Mouse (Mus musculus) forelimb bud, embryonic 11.5 days (tissue): ENCODE results near the gene Sdhaf3.
A peak's percentile ranks its signal among the peaks of the same experiment; 100 is the strongest.
"Not testable (repeated sequence)": the region's sequence is repeated elsewhere in the genome, so short reads cannot be mapped to it uniquely, and the experiment has no call there.

Source experiments
- DNase-seq: peaks from one replicate; pipeline ENCODE4 v3.0.0-alpha.2; 2012; ENCODE audit warnings: low read depth, low spot score

Sdhaf3 gene

GRCm38 (mm10) chr6:6955764-6956561, at the start of gene Sdhaf3:
TSS of gene Sdhaf3 (plus strand) at chr6:6956004.
- peak; percentile 96 for DNase-seq

DNA sequence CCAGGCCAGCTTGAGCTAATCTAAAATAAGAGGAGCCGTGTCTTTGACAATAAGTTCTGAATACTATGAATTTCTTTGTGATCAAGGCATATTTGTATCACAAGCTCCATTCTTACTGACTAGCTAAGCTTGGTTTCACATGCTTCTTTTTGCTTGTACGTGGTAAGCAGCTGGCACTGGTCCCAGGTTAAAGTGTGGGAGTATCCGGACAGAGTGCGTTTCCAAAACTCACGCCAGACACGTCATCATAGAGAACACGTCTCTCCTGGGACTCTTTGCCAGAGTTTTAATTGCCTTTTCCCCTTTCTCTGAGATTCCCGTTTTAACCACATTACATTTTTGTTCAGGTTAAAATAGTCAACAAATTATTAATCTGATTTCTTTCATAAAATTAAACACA, 46.2 kb upstream of the Sdhaf3 start:
- no peak for DNase-seq

- no peak for DNase-seq
Observed at GRCm38 (mm10) chr6:6914304-6914703, 41.5 kb upstream of the Sdhaf3 start.

- peak; percentile 78 for DNase-seq
Observed at GRCm38 (mm10) chr6:6914849-6915525, 40.8 kb upstream of the Sdhaf3 start.

GRCm38 (mm10) chr6:6915526-6915915, 40.3 kb upstream of the Sdhaf3 start:
- no peak for DNase-seq

DNA sequence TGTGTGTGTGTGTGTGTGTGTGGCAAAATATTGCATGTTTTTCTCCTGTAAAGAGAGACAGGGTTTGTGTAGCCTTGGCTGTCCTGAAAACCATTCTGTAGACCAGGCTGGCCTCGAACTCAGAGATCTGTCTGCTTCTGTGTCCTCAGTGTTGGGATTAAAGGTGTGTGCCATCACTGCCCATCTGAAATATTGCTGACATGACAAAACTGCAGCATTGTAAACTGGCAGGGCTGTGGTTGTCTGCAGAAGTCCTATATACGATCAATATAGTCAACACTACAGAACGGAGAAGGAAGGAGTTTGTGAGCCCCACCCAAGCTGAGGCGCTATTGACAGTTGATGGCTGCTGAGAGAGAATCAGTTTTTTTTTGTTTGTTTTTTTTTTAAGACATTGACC, 38.5 kb upstream of the Sdhaf3 start:
- no peak for DNase-seq

GRCm38 (mm10) chr6:6925264-6925663, 30.5 kb upstream of the Sdhaf3 start:
- DNase-seq = no peak

DNA sequence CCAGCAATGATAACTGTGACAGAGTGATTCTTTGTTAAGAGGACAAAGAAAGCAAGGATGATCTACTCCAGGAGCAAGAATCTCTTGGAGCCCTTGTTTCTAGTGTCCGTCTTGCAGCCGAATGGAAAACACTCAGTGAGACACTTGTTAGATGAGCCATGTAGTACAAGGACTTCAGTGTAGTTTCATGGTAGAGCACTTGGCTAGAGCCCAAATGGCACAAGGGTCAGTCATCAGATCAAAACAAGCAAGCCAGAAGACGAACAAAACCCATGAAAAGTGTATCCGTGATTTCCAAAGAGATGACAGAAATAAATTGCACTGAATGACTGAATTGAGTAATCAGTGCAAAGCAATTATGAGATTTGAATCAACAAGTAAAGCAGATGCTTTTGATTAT, 25.0 kb upstream of the Sdhaf3 start:
- no peak for DNase-seq

DNA sequence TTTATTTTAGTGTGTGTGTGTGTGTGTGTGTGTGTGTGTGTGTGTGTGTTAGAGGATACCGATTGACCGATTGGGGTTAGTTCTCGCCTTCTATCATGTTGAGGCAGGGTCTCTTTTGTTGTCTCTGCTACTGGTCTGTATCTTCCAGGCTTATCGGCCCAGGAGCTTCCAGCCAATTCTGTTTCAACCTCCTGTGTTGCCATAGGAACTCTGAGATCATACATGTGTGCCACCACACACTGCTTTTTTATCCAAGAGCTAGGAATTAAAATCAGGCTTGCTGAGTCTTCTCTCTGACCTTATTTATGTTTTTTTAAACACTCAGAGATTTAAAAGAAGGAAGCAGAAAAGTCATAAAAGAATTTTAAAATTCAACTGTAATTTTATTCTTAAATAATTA, 24.3 kb upstream of the Sdhaf3 start:
- no peak for DNase-seq

DNA sequence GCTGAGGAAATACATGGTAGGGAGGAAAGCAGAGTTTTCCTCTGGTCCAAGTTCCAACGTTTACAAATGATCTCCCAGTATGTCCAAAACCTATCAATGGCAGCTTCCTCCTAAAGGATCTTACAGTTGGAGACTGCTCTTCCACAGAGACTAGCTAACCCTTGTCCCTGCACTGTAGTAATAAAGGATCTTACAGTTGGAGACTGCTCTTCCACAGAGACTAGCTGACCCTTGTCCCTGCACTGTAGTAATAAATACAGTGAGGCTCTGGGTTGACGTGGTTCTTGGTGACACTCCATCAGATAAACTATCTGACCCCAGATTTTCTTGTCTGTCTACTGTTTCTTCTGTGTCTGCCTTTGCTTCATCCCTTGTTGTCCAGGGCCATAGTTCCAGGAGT, 15.0 kb upstream of the Sdhaf3 start:
- no peak for DNase-seq

- DNase-seq = peak; percentile 7
Observed at GRCm38 (mm10) chr6:6942813-6943212, 13.0 kb upstream of the Sdhaf3 start.

DNA sequence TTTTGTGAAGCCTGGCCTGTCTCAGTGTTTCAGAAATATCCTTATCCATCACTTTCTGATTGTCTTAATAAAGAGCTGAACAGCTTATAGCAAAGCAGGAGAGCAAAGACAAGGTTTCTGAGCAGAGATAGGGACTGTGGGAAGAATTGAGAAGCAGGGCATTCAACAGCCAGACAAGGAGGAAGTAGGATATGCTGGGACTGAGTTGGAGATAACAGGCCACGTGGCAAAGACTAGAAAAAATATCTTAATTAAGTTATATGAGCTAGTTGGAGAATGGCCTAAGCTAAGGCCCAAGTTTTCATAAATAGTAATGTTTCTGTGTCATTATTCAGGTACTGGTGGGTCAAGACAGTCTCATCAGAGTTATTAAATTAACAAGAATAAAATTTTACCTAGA, 8.2 kb upstream of the Sdhaf3 start:
- DNase-seq = no peak

DNA sequence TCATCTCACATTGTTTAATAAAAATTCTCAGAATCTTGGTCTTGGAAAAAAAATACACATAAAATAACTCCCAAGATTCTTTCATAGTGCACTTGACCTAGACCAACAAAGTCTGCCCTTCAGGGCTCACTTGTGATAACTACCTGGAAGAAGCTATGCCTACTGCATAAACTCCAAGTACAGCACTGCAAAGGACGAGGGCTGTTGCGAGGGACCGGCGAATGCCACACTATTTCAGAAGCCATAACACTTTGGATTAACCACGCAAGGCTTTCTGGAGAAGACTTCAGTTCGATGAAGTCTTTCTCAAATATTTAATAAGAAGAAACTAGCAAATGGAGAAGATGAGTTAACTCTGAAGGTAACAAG, 425 bp upstream of the Sdhaf3 start:
- DNase-seq = no peak

DNA sequence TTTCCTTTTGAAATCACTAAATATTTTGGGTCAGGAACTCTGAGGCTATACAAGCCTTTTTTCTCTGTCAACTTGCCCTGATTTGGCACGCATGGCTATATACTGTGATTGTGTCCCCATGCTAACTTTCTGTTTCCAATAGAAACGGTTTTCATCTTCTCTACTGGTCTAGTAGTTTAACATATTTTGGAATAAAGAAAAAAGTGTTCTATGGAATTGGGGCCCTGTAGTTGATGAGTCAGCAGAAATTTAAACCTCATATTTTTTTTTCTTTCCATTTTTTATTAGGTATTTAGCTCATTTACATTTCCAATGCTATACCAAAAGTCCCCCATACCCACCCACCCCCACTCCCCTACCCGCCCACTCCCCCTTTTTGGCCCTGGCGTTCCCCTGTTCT, 3.4 kb downstream of the Sdhaf3 start:
- not testable (repeated sequence) for DNase-seq

GRCm38 (mm10) chr6:6997226-6997946, 41.6 kb downstream of the Sdhaf3 start:
- DNase-seq = no peak

GRCm38 (mm10) chr6:6997956-6998355, 42.2 kb downstream of the Sdhaf3 start:
- no peak for DNase-seq

DNA sequence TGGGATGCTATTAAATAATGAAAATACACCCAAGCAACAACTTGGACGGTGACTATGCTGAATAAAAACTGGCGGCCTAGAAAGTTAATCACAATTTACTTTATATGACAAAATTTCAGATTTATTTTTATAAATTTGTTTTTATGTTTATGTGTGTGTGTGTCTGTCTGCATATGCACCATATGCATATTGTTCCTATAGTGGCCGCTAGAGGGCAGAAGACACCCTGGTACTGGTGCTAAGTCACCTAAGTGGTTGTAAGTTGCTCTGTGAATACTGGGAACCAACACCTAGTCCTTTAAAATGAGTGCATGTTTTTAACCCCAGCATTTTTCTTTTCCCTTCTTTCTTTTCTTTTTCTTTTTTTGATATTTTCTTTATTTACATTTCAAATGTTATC, 43.2 kb downstream of the Sdhaf3 start:
- DNase-seq = no peak

GRCm38 (mm10) chr6:7003085-7003484, 47.3 kb downstream of the Sdhaf3 start:
- DNase-seq = no peak

DNA sequence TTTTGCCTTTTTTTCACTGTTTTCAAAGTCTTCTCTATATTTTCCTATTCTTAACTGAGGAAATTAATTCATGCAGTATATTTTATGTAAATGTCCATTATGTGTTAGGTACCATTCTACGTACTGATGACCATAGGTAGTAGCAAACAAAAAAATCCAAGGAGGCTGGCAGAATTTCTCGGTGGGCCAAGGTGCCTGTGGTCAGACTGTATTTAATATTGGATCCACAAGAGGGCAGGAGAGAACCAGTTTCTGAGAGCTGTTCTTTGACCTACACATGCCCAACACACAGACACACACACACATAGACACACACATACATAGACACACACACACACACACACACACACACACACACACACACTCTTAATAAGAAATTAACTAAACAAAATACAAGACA, 48.2 kb downstream of the Sdhaf3 start:
- peak; percentile 40 for DNase-seq

DNA sequence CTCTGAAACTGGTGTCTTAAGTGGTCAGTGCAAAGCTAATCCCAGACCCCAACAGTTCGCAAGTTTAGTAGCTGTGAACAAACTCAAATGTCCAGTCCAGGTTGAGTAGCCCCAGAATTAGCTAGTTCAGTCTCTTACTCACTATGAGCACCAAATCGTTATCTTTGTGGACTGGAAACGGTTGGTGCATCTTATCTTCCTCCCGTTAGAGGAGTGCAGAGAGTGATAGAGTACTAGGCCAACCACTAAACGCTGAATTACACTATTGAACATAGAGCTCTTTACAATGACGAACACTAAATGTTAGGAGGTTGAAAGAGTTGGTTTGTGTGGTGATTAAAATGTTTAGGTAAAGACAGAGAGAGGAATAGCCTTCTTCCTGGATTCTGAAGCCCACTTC, 82.3 kb downstream of the Sdhaf3 start:
- DNase-seq = no peak

- DNase-seq = no peak
Observed at GRCm38 (mm10) chr6:7038835-7039234, 83.0 kb downstream of the Sdhaf3 start.

GRCm38 (mm10) chr6:7041912-7042311, 86.1 kb downstream of the Sdhaf3 start:
- no peak for DNase-seq

- no peak for DNase-seq
Observed at GRCm38 (mm10) chr6:7062819-7063218, 107.0 kb downstream of the Sdhaf3 start.
